Mouse (Mus musculus) spleen, embryonic (tissue): ENCODE measurements around the gene Gm5134.

ENCODE experiments used
- CTCF ChIA-PET: fragments of 350-600 bp; sonication (Branson Sonifier 250); formaldehyde crosslinking; loops from one replicate; lab custom pipeline; 2022; lab: Charles Lee

Gm5134 gene

DNA sequence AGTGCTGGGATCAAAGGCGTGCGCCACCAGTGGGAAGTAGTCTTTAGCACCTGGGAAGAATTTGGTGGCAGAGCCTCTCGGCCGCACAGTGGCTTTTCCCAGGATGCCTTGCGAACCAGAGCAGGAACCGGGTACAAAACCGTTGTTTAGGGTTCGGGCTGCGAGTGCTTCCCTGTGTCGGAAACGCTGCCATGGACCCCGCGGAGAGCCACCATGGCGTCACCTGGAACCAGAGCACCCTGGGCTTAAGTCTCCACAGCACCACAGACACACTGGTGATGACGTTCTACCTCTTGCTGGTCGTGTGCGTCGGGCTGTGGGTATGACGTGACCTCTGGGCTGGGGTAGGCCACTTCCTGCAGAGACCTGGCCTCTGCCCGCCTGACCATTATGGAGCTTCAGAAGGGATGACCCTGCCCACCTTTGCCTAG is at the start of gene Gm5134:
TSS of gene Gm5134 (plus strand) at position 134 of the 431 bp plus-strand sequence.
- CTCF ChIA-PET = no interaction called here

- CTCF ChIA-PET = no interaction called here
Measured at GRCm38 (mm10) chr10:75906882-75907281, 47.4 kb upstream of the Gm5134 start.

GRCm38 (mm10) chr10:75910698-75911097 is 43.6 kb upstream of the Gm5134 start:
- CTCF ChIA-PET = no interaction called here

DNA sequence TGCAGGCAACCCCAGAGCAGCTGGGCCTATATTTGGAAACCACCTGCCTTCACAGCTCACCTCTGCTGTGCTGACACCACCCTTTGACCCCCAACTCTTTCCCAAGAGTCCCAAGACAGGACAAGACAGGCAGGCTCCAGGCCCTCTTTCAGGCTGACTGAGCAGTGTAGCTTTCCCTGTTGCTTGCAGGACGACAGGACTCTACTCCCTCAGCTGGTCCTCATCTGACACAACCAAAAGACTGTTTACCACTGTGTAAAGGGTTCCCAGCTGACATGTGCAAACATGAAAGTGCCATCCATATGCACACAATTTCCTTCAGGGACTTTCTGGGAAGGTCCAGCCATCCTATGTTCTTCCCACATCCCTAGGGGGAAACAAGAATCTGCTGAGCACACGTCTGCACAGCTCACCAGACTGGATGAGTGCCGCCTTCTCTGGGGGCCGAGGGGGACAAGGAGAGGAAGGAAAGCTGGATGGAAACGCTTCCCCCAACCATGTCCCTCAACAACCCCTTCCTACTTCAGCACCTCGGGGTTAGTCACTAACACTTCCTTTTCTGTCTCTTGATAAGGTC is 41.2 kb upstream of the Gm5134 start:
- CTCF ChIA-PET = interaction anchor here (0.6 kb wide), 1 partner anchor 327 kb away, joined by 5 read pairs; no protein-coding TSS in a partner anchor

DNA sequence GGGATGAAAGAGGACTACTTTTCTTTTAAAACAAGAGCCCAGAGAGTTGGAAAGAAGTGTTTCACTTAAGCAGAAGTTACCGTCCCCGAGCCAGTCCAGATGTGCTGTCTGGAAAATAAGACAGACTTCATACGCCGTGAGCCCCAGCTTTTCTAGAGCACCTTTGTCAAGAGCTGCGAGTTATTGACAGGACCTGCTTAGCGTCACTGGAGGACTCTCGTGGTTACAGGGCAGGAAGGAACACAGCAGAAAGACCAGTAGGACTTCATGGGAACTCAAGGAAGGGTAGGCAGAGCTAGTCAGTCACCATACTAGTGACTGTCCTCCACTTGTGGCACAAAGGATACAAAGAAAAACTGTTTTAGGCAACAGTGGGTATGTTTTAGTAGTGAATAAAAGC is 38.8 kb upstream of the Gm5134 start:
- CTCF ChIA-PET = no interaction called here

GRCm38 (mm10) chr10:75916840-75917239 is 37.5 kb upstream of the Gm5134 start:
- CTCF ChIA-PET = no interaction called here

GRCm38 (mm10) chr10:75919026-75919425 is 35.3 kb upstream of the Gm5134 start:
- CTCF ChIA-PET = no interaction called here

GRCm38 (mm10) chr10:75921026-75921725 is 33.1 kb upstream of the Gm5134 start, which contains the start of gene Smarcb1:
TSS of gene Smarcb1 (minus strand) at chr10:75921617.
- CTCF ChIA-PET = interaction anchor here (0.5 to 0.9 kb wide), 2 partner anchors 30 to 108 kb away, joined by 3 read pairs; no protein-coding TSS in a partner anchor

DNA sequence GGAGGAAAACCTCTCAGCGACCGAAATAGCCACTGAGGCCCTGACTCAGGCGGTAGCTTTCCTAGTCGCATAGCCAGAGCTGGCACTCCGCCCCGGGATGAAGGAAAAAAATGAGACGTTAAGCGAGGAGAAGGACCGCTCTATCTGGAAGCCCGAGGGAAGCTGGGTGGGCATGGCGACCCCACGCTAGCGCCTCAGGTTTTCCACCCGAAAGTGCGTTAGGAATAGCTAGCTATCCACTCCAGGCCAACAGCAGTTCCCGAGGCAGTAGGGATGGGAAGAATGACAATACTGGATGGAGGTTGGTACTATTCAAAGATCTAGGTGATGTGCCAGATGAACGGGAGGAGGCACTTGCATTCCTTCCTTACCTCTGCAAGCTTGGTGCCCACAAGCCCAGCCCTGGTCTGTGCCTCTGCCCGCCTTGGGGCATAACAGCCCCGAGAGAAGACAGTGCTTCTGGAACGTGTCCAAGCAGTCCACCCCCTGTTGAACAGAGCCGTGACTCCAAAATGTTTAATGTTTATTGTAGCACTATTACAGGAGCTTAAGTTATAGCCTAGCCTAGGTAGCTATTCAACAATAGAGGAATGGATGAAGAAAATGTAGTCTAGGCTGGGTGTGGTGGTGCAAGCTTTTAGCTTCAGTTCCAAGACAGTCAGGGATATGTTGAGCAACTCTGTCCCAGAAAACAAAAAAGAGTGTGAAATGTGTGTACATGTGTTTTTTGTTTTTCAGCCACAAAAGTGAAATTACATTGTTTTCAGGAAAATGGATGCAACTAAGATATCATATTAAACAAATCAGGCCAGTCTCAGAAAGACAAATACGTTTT is 32.4 kb upstream of the Gm5134 start:
- CTCF ChIA-PET = no interaction called here

DNA sequence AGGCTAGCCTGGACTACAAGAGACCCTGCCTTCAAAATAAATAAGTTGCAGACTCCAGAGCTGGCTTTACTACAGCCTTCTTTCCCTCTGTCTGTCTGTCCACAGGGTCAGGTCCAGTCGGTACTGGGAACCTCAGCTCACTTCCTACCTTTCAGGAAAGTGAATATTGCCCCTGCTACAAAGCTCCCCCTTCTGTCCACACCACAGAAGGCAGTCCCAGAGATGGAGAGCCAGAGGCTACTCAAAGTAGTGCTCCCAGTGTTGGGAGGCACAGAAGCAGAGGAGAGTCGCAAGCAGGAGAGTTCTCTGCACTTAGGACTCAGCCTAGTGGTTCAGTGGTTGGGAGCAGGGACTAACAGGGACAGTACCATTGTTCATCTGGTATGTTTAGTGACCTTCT is 30.0 kb upstream of the Gm5134 start:
- CTCF ChIA-PET = interaction anchor here (0.8 kb wide), 1 partner anchor 27 kb away, joined by 3 read pairs; no protein-coding TSS in a partner anchor

- CTCF ChIA-PET = interaction anchor here (0.6 kb wide), 2 partner anchors 269 to 851 kb away, joined by 3 to 4 read pairs; no protein-coding TSS in a partner anchor
Measured at GRCm38 (mm10) chr10:75926396-75926795, 27.9 kb upstream of the Gm5134 start.

- CTCF ChIA-PET = interaction anchor here (0.5 kb wide), 1 partner anchor 118 kb away, joined by 18 read pairs; no protein-coding TSS in a partner anchor
Measured at GRCm38 (mm10) chr10:75930304-75930703, 24.0 kb upstream of the Gm5134 start.

DNA sequence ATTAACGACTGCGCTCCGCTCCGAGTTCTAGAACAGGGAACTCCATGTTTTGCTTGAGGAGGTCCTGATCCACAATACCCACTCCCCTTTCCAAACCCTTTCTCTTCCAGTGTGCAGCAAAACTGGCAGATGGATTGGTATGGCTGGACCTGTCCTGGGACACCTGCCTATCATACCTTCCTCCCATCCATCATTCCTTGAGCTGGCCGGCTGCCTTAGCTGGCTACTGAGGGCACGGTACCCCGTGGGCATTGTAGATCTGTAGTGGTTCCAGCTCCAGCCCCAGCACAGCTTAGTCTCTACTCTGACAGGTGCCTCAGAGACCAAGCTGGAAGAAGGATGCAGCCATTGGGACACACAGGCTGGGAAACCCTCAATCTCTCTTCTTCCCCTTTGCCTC is 23.0 kb upstream of the Gm5134 start:
- CTCF ChIA-PET = no interaction called here

DNA sequence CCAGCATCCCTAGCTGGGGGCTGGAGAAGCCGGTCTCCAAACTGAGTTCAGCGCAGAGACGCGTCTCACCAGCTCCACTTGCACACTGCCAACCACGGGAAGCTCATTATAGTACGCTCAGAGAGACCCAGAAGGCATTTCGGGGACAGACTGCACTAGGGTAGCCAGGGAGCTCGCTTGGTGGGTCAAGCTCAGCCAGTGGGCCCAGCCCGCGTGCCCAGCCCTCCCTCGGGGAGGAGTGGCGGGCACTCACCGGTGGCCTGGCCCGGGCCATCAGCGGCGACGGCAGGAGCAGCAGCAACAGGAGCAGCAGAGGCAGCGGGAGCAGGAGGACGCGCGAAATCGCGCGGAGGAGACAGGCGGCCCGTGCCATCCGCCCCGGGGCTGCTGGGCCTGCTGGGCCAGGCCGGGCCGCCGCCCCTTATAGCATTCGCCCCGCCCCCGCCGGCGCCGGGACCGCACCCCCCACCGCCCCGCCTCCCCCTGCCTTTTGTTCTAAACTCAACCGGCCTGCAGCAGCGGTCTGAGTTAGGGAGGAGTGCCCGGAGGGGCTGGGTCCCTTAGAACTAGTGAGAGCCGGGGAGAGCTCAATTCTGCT is 22.1 kb upstream of the Gm5134 start:
- CTCF ChIA-PET = interaction anchor here (0.6 to 0.7 kb wide), 3 partner anchors 18 to 168 kb away, joined by 5 to 7 read pairs (median 6); partner anchors contain the start of gene Cabin1

DNA sequence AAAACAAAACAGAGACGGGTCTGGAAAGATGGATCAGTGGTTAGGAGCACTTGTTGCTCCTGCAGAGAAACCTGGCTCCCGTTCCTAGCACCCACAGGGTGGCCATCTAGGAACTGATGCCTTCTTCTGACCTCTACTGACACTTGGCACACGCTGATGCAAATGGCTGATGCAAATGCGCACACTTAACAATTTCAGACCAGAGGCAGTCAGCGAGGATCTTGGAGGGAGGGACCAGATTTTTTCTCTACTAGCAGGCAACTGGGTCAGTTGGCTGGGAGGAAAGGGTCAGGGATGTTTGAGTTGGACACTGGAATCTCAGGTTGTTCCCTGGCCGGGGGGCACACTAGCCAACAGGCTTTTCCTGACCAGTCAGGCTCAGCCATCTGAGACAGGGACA is 21.4 kb upstream of the Gm5134 start, which contains the start of gene Chchd10:
TSS of gene Chchd10 (plus strand) at position 240 of the 400 bp plus-strand sequence.
- CTCF ChIA-PET = interaction anchor here (0.6 to 0.7 kb wide), 2 partner anchors 81 to 169 kb away, joined by 5 to 6 read pairs; partner anchors contain the start of gene Cabin1

GRCm38 (mm10) chr10:75934991-75935390 is 19.3 kb upstream of the Gm5134 start:
- CTCF ChIA-PET = no interaction called here

GRCm38 (mm10) chr10:75935680-75936541 is 18.4 kb upstream of the Gm5134 start, which contains the start of gene Mmp11:
TSS of gene Mmp11 (minus strand) at chr10:75936496.
- CTCF ChIA-PET = interaction anchor here (0.7 to 1.1 kb wide), 2 partner anchors 12 to 16 kb away, joined by 3 to 11 read pairs; no protein-coding TSS in a partner anchor

DNA sequence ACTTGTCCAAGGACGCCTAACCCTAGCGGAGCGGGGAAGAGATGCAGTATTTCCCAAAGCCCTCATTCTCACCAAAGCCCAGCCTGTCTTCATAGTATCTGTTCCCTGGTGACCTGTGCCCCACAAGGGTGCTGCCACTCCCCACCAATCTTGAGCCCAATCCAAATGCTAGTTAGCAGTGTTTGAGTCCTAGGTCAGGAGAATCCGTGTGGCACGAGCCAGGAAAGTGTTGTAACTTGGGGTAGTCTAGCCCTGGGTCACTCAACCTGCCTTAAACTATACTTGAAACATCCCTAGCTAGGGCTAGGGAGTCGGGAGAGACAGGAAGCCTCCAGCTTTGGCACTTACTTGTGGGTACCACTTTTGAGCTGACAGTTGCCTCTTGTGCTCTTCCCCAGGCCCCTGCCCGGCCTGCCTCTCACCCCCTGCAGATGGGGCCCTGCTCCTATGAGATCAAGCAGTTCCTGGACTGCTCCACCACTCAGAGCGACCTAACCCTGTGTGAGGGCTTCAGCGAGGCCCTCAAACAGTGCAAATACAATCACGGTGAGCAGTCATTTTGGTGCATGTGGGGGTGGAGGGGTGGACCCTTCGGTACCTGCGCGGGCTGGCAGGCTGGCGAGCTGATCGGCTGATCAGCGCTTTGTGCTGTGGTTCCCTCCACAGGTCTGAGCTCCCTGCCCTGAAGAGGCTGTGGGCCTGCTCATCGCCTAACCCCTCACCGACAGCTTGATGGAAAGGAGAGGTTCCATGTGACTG is 17.2 kb upstream of the Gm5134 start:
- CTCF ChIA-PET = no interaction called here
